Mouse (Mus musculus): Measurements from ENCODE around the gene Zap70. TPM values are rescaled to one million over a fixed set of nuclear protein-coding genes. Genes with fewer than 3 reads are reported as not detected.
"Not testable (repeated sequence)": the region's sequence is repeated elsewhere in the genome, so short reads cannot be mapped to it uniquely, and the experiment has no call there.

Gene Zap70
- polyA plus RNA-seq, 1 experiment from 2014 or later: 0.39 TPM

GRCm38 (mm10) chr1:36806181-36806905 lies 44.7 kb downstream of the Zap70 start:
- Histone ChIP-seq H3K4me2 (replicated peaks; ENCODE audit: low read depth, low read length) (no peak overlapping the region), H3K36me3 (ENCODE audit: control insufficient read depth, insufficient read depth, low read length) (peaks cover 19% of the 10 kb centered on the region), H3K4me3 (ENCODE audit: low read depth, low read length) (no peak overlapping the region), H3K4me1 (replicated peaks; ENCODE audit: control insufficient read depth, insufficient read depth, low read length) (no peaks in the 10 kb centered on the region), H3K27ac (ENCODE audit: low read depth, low read length) (no peak overlapping the region), H3K27me3 (ENCODE audit: control insufficient read depth, insufficient read depth, low read length) (no peaks in the 10 kb centered on the region), H3K9ac (ENCODE audit: low read depth, low read length) (no peak overlapping the region), H3K9me3 (ENCODE audit: control insufficient read depth, low read length) (no peaks in the 10 kb centered on the region)
- WGBS: 95% methylated on average over 7 of the region's 7 CpGs
- DNase-seq (ENCODE audit: low spot score) (no peak), ATAC-seq (ENCODE audit: low FRiP score) (no peak)

DNA sequence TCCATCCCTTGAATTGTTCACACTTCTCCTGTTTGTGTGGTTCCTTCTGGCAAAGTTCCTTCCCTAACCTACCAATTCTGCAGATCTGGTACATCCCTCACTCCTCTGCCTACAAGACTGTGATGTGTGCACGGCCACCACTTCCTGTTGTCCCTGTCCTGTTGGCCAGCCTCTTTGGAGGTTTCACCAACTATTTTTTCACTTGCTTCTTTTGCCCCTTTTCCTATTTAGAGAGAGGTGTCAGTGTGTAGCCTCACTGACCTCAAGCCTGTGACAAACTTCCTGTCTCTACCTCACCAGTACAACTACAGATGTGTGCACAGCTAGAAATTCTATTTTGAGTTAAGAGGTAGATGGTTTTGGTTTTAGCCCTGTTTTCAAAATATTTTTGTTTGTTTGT lies 45.5 kb downstream of the Zap70 start:
- ATAC-seq (ENCODE audit: low FRiP score): no peak
- Histone ChIP-seq H3K27ac (ENCODE audit: low read depth, low read length) (no peak overlapping the region), H3K9ac (ENCODE audit: low read depth, low read length) (no peak overlapping the region), H3K4me2 (replicated peaks; ENCODE audit: low read depth, low read length) (no peak overlapping the region), H3K27me3 (ENCODE audit: control insufficient read depth, insufficient read depth, low read length) (no peaks in the 10 kb centered on the region), H3K4me3 (ENCODE audit: low read depth, low read length) (no peak overlapping the region), H3K4me1 (replicated peaks; ENCODE audit: control insufficient read depth, insufficient read depth, low read length) (no peaks in the 10 kb centered on the region), H3K9me3 (ENCODE audit: control insufficient read depth, low read length) (no peaks in the 10 kb centered on the region), H3K36me3 (ENCODE audit: control insufficient read depth, insufficient read depth, low read length) (peaks cover 19% of the 10 kb centered on the region)
- DNase-seq (ENCODE audit: low spot score): no peak
- WGBS: 100% methylated on average over 1 of the region's 1 CpGs

- no peaks in the 10 kb centered on the region for H3K9me3 ChIP-seq (ENCODE audit: control insufficient read depth, low read length)
- H3K9ac ChIP-seq (ENCODE audit: low read depth, low read length): no peak overlapping the region
- DNase-seq (ENCODE audit: low spot score): no peak
- H3K4me3 ChIP-seq (ENCODE audit: low read depth, low read length): no peak overlapping the region
- H3K4me2 ChIP-seq (replicated peaks; ENCODE audit: low read depth, low read length): no peak overlapping the region
- no peak for ATAC-seq (ENCODE audit: low FRiP score)
- no peaks in the 10 kb centered on the region for H3K27me3 ChIP-seq (ENCODE audit: control insufficient read depth, insufficient read depth, low read length)
- peaks cover 18% of the 10 kb centered on the region for H3K36me3 ChIP-seq (ENCODE audit: control insufficient read depth, insufficient read depth, low read length)
- H3K27ac ChIP-seq (ENCODE audit: low read depth, low read length): no peak overlapping the region
- H3K4me1 ChIP-seq (replicated peaks; ENCODE audit: control insufficient read depth, insufficient read depth, low read length): no peaks in the 10 kb centered on the region
- WGBS: 94% methylated on average over 14 of the region's 14 CpGs
These were observed 46.4 kb downstream of the Zap70 start for GRCm38 (mm10) chr1:36807782-36808565.

DNA sequence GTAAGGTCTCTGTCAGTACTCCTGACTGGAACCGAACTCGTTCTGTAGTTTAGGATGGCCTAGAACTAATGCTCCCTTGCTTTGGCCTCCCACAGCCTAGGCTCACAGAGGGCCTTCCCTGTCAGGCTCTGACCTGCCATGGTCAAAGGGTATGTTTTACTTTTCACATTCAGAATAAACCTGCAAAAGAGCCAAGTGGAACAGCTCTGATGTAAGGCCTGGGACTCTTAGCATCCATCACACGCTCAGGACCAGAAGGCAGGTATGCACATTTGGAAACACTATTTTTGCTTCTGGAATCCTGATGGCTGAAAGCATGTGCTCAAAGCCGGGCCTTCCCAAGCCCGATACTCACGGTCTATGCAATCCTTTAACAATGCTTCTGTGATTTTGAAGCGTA lies 50.2 kb downstream of the Zap70 start:
- no peak for ATAC-seq (ENCODE audit: low FRiP score)
- 97% methylated on average over 7 of the region's 7 CpGs for WGBS
- Histone ChIP-seq H3K9ac (ENCODE audit: low read depth, low read length) (no peak overlapping the region), H3K4me3 (ENCODE audit: low read depth, low read length) (no peak overlapping the region), H3K36me3 (ENCODE audit: control insufficient read depth, insufficient read depth, low read length) (peaks cover 13% of the 10 kb centered on the region), H3K9me3 (ENCODE audit: control insufficient read depth, low read length) (no peaks in the 10 kb centered on the region), H3K27ac (ENCODE audit: low read depth, low read length) (no peak overlapping the region), H3K27me3 (ENCODE audit: control insufficient read depth, insufficient read depth, low read length) (no peaks in the 10 kb centered on the region), H3K4me1 (replicated peaks; ENCODE audit: control insufficient read depth, insufficient read depth, low read length) (no peaks in the 10 kb centered on the region), H3K4me2 (replicated peaks; ENCODE audit: low read depth, low read length) (no peak overlapping the region)
- no peak for DNase-seq (ENCODE audit: low spot score)

DNA sequence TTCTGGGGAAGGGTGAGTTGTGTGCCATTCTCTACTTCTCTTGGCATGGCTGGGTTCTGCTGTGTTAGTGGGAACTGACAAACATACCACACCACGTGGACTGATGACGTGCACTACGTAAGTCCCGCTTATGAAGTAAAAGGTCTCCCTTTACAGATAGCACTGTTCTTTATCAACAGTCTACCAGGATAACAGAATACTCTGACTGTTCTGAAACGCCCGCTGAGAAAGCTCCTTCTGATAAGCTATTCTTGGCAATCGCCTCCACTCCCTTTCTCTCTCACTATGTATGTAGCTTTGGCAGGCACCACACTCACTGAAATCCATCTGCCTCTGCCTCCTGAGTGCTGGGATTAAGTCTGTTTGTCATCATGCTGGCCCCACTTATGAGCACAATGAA lies 51.8 kb downstream of the Zap70 start:
- 94% methylated on average over 7 of the region's 7 CpGs for WGBS
- Histone ChIP-seq H3K4me1 (replicated peaks; ENCODE audit: control insufficient read depth, insufficient read depth, low read length) (no peaks in the 10 kb centered on the region), H3K9me3 (ENCODE audit: control insufficient read depth, low read length) (no peaks in the 10 kb centered on the region), H3K4me2 (replicated peaks; ENCODE audit: low read depth, low read length) (no peak overlapping the region), H3K36me3 (ENCODE audit: control insufficient read depth, insufficient read depth, low read length) (peaks cover 6% of the 10 kb centered on the region), H3K4me3 (ENCODE audit: low read depth, low read length) (no peak overlapping the region), H3K9ac (ENCODE audit: low read depth, low read length) (no peak overlapping the region), H3K27me3 (ENCODE audit: control insufficient read depth, insufficient read depth, low read length) (no peaks in the 10 kb centered on the region), H3K27ac (ENCODE audit: low read depth, low read length) (no peak overlapping the region)
- DNase-seq (ENCODE audit: low spot score) (no peak), ATAC-seq (ENCODE audit: low FRiP score) (no peak)

DNA sequence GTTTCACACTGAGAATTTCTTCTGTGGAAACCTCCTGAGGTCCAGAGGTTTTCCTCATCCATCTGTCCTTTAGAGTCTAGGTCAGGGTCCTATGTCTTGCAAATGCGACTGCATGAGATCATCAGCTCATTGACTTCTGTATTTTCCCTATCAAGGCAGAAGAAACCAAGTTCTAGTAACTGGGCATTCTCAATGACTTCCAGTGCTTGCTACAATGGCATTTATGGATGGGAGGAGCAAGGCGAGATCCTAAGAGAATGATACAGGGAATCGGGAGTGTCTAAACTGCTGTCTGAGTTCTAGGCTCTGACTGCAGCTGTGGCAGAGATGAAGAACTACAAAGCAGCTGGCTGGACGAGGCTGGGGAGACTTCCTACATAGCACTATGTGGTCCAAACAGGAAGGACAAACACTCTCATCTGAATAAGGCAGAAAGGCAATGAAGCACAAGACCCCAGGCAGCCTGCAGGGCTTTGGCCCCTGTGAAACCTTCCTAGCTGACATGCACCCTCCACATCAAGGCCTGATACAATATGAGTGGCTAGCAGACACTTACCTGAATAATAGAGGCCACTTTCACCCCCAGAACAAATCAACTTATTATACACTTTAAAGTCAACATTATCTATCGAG lies 52.8 kb downstream of the Zap70 start:
- 89% methylated on average over 5 of the region's 5 CpGs for WGBS
- Histone ChIP-seq H3K9me3 (ENCODE audit: control insufficient read depth, low read length) (no peaks in the 10 kb centered on the region), H3K27me3 (ENCODE audit: control insufficient read depth, insufficient read depth, low read length) (no peaks in the 10 kb centered on the region), H3K4me1 (replicated peaks; ENCODE audit: control insufficient read depth, insufficient read depth, low read length) (no peaks in the 10 kb centered on the region), H3K4me2 (replicated peaks; ENCODE audit: low read depth, low read length) (no peak overlapping the region), H3K4me3 (ENCODE audit: low read depth, low read length) (no peak overlapping the region), H3K27ac (ENCODE audit: low read depth, low read length) (no peak overlapping the region), H3K9ac (ENCODE audit: low read depth, low read length) (no peak overlapping the region), H3K36me3 (ENCODE audit: control insufficient read depth, insufficient read depth, low read length) (peaks cover 6% of the 10 kb centered on the region)
- DNase-seq (ENCODE audit: low spot score) (no peak), ATAC-seq (ENCODE audit: low FRiP score) (no peak)

DNA sequence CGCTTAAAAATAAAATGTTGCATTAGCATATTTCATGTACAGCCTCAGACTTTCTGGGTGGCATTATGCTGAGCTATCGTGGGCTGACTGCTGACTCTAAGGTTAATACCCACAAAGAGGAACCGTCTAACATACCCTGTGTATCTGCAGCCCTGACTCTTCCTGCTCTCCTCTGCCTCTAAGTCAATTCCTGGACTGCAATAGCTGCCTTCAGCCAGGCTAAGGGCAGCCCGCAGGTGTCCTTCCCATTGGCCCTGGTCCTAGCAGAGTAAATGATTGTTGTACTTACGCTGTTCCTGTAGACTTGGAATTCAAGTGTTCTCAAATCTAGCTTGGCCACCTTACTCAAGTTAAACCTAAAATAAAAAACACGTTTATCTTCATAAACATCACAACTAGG lies 53.6 kb downstream of the Zap70 start:
- Histone ChIP-seq H3K36me3 (ENCODE audit: control insufficient read depth, insufficient read depth, low read length) (peaks cover 6% of the 10 kb centered on the region; the same call in 1 of the 2 replicates), H3K4me1 (replicated peaks; ENCODE audit: control insufficient read depth, insufficient read depth, low read length) (no peaks in the 10 kb centered on the region)
- ATAC-seq (ENCODE audit: low FRiP score): no peak

DNA sequence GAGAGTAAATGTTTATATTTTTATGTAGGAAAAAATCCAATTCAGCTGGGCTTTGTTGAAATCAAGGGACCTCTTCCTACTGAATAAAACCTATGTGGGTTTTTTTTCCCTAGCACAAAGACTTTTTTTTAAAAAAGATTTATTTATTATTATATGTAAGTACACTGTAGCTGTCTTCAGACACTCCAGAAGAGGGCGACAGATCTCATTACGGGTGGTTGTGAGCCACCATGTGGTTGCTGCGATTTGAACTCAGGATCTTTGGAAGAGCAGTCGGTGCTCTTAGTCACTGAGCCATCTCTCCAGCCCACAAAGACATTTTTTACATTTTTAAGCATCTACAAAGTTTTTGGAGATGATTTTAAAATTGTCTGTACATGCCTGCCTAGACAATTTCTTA lies 60.3 kb downstream of the Zap70 start:
- not testable (repeated sequence) for H3K4me1 ChIP-seq (replicated peaks; ENCODE audit: control insufficient read depth, insufficient read depth, low read length); H3K9ac ChIP-seq (ENCODE audit: low read depth, low read length); H3K4me2 ChIP-seq (replicated peaks; ENCODE audit: low read depth, low read length); H3K9me3 ChIP-seq (ENCODE audit: control insufficient read depth, low read length); ATAC-seq (ENCODE audit: low FRiP score); H3K27ac ChIP-seq (ENCODE audit: low read depth, low read length); H3K4me3 ChIP-seq (ENCODE audit: low read depth, low read length); H3K27me3 ChIP-seq (ENCODE audit: control insufficient read depth, insufficient read depth, low read length); H3K36me3 ChIP-seq (ENCODE audit: control insufficient read depth, insufficient read depth, low read length); DNase-seq (ENCODE audit: low spot score)
- WGBS: 90% methylated on average over 4 of the region's 4 CpGs

More for the DNA sequence above, 53.6 kb downstream of the Zap70 start:
- Histone ChIP-seq H3K9me3 (ENCODE audit: control insufficient read depth, low read length) (no peaks in the 10 kb centered on the region), H3K27ac (ENCODE audit: low read depth, low read length) (no peak overlapping the region), H3K4me3 (ENCODE audit: low read depth, low read length) (no peak overlapping the region), H3K4me2 (replicated peaks; ENCODE audit: low read depth, low read length) (no peak overlapping the region), H3K27me3 (ENCODE audit: control insufficient read depth, insufficient read depth, low read length) (no peaks in the 10 kb centered on the region), H3K9ac (ENCODE audit: low read depth, low read length) (no peak overlapping the region)
- no peak for DNase-seq (ENCODE audit: low spot score)
- 95% methylated on average over 6 of the region's 6 CpGs for WGBS

All from hindbrain, embryonic 11.5 days (tissue).